Mouse (Mus musculus) thymus, adult 2 months (tissue): ENCODE measurements around the gene Nav1.

ENCODE experiments used
- CTCF ChIP-seq: fragments of 200-500 bp; IDR thresholded peaks from 2 replicates; pipeline ENCODE4 v1.5.1; 2012; ENCODE audit warnings: mild to moderate bottlenecking, control low read depth, low read length, moderate library complexity, borderline replicate concordance; ENCODE audit not compliant: control insufficient read depth, poor library complexity, insufficient read depth; ENCODE audit errors: extremely low read depth
- POLR2A ChIP-seq: fragments of 200-500 bp; IDR thresholded peaks from 2 replicates; pipeline ENCODE4 v1.6.1; 2012; ENCODE audit warnings: mild to moderate bottlenecking, low read length, control low read depth, moderate library complexity; ENCODE audit not compliant: control insufficient read depth, poor library complexity, insufficient read depth; ENCODE audit errors: extremely low read depth

DNA sequence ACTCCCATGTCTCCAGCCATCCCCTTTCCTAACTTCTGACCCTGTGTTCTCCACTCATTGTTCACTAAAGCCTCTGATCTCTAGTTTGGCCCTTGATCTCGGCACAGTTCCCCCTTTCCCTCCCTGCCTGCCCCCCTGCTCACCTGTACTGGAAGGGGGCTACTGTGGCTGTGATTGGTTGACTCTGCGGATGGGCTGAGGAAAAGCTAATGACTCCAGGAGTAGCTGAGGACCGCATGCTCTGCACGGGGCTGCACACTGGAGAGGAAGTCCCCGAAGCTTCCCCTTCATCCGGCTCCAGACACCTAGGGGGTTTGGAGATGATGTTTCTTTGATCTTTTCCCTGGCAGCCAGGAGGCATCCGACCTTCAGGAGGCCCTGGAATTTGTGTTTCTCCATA is at the start of gene Nav1:
- TF ChIP-seq CTCF, result no peak
- TF ChIP-seq POLR2A, result no peak
